Mouse (Mus musculus): ENCODE measurements at regions not wholly inside any gene's neighbourhood (a gene's known extent, or its start where the extent isn't known, plus 50 kb on each side); places are given as distances from the start of the nearest gene placed in this dataset.

DNA sequence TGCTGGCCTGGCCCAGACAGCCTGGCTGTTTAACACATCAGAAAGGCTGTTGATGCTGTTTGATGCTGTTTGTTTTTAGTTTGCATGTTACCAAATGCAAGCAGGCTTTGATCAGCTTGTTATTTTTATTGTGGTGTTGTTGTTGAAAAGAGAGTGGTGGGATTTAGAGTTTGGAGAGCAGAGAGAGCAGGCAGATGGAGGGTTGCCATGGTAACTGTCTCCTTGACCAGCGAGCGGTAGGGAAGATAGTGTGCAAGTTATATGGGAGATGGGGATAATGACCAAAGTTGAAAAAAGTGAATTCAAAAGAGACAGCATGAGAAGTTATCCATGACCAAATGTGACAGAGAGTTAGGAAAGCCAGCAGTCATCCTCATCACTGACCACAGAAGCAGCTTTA lies 83.3 kb downstream of the Cmc2 start:
- DNase-seq: no peak

DNA sequence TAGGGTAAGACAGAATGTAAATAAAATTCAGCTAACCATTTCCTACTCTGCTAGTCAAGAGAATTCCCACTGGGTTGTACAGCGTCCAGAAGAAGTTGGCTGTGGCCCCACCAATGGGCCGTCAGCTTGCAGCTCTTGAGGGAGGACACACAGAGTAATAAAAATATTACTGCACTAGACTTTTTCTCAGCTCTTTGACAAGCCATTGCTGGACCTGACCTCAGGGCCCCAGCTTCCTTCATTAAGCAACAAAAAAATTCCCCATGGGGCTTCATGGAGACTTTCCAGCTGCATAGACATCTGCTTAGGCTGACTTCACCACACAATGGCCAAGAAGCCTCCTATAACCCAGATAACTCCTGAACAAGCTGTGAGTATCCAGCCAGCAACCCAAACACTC lies 89.1 kb downstream of the Cmc2 start:
- no peak for DNase-seq

DNA sequence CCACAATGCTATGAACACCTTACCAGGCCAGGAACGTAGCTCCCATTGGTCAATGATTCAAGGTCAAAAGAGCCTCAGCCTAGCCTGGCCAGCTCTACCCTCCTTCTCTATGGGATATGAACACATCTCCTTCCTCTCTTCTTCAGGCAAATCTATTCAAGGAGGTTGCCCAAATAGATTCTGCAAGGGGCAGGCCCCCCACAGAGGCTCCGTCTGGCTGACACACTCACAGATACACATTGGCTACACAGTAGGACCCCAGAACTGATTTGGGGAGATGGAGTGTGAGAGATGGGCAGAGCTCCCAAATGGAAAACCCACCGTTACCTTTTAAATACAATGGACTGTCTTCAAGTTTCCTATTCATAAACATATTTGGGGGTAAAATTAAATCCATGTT lies 91.6 kb downstream of the Cmc2 start:
- no peak for DNase-seq

DNA sequence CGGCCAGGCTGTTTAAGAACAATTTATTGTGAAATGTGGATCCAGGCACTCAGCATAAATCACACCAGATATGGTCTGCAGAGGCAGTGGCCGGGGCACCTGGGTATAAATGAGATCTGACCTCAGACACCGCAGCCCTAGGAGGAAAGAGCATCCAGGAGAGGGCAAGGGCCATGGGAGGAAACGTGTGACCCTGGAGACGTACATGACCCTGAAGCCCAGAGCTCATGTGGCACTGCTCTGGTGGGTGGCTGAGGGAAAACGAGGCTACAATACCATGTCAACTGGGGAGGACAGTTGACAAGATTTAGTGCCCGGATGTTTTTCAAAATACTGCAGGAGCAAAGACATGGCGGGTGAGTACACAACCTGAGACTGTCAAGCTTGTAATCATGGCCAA lies 93.0 kb downstream of the Cmc2 start:
- no peak for DNase-seq

DNA sequence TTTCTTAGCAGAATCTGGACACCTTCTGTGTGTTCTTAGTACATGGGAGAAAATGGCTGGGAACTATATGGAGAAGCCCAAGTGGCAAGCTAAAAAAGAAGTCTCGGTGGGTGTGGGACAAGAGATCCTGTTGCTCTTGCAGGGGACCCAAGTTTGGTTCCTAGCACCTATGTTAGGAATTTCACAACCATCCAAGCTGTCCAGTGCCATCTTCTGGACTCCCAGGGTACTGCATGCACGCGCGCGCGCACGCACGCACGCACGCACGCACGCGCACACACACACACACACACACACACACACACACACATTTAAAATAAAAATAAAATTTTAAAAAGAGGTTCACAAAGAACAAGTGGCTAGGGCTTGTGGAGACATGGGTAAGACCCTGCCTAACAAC lies 94.1 kb downstream of the Cmc2 start:
- peak in 1 of 2 experiments; percentile 1 for DNase-seq

DNA sequence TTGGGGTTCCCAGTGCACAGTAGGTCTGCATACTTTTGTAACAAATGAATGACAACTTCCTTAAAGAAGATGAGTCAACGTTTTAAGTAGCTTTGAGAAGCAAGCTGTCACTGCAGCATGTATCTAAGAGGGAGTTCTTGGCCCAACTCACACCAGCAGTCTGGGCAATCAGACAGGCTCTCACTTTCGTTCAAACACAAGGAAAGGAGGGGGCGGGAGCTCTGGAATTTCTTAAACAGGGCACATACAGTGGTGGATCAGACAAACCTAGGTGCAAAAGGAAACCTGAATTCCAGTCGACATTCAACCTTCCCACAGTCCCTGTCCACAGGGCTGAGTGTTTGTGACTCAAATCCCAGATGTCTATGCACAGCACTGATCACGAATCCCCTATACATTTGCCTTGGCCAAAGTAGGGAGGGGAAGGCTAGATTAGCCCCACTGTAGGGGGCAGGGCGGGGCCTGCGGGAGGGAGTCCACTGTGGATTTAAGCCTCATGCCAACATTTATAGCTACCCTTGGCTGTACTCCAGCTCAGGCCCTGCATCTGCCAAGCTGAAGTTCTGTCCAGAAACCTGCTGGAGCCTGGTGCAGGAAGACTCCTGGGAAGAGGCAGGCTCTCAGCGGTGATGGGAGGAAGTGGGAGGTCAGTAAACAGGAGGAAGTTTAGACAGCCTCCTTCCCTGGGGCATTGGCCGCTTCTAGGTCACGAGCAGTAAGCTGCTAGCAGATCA lies 81.5 kb upstream of the Cdyl2 start:
- no peak for DNase-seq

DNA sequence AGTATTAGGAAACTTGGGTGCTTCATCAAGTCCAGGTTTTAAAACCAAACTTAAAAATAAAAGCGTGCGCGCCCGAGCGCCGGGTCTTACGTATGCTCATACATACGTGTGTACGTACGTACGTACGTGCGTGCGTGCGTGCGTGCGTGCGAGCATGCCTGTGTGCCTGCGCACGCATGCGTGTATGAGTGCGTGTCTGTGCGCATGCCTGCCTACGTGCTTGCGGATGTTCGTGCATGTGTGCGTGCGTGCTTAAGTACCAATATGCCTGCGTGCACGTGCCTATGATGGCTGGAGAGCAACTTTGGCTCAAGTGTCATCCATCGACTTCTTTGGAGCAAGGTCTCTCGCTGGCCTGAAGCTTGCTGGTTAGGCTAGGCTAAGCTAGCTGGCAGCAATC lies 68.5 kb upstream of the Cdyl2 start:
- DNase-seq: no peak

DNA sequence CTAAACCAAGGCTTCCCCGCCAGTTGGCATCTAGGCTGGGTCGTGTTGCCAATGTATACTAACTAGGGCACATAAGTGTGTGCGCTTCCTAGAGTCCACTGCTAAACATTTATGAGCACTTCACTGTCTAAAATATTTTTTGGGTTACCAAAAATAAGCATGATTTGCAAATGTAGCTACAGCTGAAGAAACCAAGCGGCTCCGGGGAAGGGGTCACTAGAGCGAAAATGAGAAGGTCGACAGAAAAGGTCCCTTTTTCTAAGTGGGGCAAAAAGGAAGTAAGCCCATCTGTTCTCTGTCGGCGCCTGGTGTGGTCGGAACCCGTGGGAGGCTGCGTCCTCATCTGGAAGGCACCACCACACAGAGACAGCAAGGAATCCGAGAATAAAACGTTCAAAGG lies 67.8 kb upstream of the Cdyl2 start:
- DNase-seq: no peak

DNA sequence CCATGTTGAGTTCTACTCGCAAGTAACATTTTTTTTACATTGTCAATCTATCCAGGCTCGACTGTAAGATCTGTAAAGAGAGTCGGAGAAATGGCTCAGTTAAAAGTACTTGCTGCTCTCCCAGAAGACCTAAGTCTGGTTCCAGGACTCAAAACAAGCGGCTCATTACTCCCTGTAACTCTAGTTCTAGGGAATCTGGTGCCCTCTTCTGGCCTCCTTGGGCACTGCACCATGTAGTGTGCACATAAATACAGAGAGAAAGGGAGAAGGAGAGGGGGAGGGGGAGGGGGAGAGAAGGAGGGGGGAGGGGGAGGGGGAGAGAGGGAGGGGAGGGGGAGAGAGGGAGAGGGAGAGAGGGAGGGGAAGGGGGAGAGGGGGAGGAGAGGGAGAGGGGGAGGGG lies 66.2 kb upstream of the Cdyl2 start:
- peak in 1 of 2 experiments; percentile 3 for DNase-seq

DNA sequence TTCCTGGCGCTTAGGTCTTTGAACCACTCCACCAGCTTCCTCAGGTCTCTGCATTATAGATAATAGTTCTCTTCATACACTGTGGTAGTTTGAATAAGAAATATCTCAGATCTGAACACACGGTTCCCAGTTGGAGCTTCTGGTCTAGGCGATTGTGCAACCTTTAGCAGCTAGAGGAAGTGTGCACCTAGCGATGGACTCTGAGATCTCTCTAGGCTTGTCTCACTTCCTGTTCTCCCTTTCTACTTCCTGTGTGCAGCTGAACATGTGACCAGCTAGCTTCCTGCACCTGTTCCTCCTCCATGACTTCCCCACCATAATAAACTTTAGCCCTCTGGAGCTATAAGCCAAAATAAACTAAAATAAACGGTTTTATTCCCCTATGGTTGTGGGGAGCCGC lies 62.9 kb upstream of the Cdyl2 start:
- DNase-seq: no peak

DNA sequence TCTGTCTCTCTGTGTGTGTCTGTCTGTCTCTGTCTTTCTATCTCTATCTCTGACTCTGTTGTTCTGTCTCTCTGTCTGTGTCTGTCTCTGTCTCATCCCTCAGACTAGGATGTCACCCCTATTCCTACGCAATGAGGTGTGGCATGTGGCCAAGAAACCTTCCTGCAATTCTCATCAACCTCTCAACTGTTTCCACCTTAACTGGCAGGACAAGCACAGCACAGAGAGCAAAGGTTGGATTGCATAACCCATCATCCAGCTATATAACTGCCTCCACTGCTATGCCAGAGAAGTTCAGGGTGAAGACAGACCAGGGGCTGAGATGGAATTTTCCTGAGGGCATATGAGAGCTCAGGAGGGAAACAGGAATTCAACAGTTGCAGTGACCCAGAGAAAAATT lies 60.3 kb upstream of the Cdyl2 start:
- DNase-seq: no peak

DNA sequence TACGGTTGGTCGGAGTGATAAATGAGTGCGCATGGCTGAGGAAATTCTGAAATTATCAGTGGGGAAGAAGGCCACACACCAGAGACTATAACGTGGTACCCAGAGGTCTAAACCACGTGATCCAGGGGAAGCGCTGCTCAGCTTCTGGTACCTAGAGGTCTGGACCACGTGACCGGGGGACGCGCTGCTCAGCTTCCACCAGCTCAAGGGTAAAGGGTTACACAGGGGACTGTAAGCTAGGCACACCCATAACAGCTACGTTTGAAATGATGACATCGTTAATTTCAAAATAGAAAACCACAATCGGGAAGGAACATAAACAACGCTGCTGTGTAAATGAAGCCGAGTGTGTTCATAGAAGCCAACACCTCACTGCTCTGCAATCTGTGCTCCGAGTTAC lies 57.5 kb upstream of the Cdyl2 start:
- DNase-seq: no peak
